Mouse (Mus musculus) liver, embryonic 16.5 days (tissue): ENCODE data around the gene Usp9x. TPM values are rescaled to one million over a fixed set of nuclear protein-coding genes. Genes with fewer than 3 reads are reported as not detected.

Source experiments
- ATAC-seq: fragments of 200-750 bp; cut with Nextera tagmentation; 2 replicates; pipeline ENCODE4 v1.8.0; 2017; ENCODE audit warnings: low read depth, mild to moderate bottlenecking, moderate number of reproducible peaks, moderate library complexity
- H3K27ac ChIP-seq: fragments of 300-500 bp; sonication (generic); 2 replicates; pipeline ENCODE4 v1.5.1; 2014; ENCODE audit warnings: mild to moderate bottlenecking, low read length
- H3K27me3 ChIP-seq: fragments of 300-500 bp; sonication (generic); 2 replicates; pipeline ENCODE4 v1.6.1; 2014; ENCODE audit warnings: low read depth, low read length, mixed read lengths; ENCODE audit not compliant: control insufficient read depth, insufficient read depth
- H3K36me3 ChIP-seq: fragments of 300-500 bp; sonication (generic); 2 replicates; pipeline ENCODE4 v1.6.1; 2014; ENCODE audit warnings: mild to moderate bottlenecking; ENCODE audit not compliant: control insufficient read depth, insufficient read depth
- H3K4me1 ChIP-seq: fragments of 300-500 bp; sonication (generic); 2 replicates; pipeline ENCODE4 v1.6.1; 2014; ENCODE audit warnings: low read depth, low read length, mixed read lengths; ENCODE audit not compliant: control insufficient read depth
- H3K4me2 ChIP-seq: fragments of 300-500 bp; sonication (generic); 2 replicates; pipeline ENCODE4 v1.6.1; 2014; ENCODE audit warnings: low read depth, low read length, mixed read lengths
- H3K4me3 ChIP-seq: fragments of 300-500 bp; sonication (generic); 2 replicates; pipeline ENCODE4 v1.5.1; 2014; ENCODE audit warnings: low read depth, mild to moderate bottlenecking, low read length
- H3K9ac ChIP-seq: fragments of 300-500 bp; sonication (generic); 2 replicates; pipeline ENCODE4 v1.6.1; 2014; ENCODE audit warnings: low read depth, low read length
- H3K9me3 ChIP-seq: fragments of 300-500 bp; sonication (generic); replicated peaks from 2 replicates; pipeline ENCODE4 v1.6.1; 2016; ENCODE audit warnings: low read length; ENCODE audit not compliant: control insufficient read depth
- WGBS: fragments of 180-500 bp; shearing (Covaris S2); extraction: QIAGEN DNeasy Blood & Tissue Kit; methylation state at CpG from one replicate; pipeline ENCODE4 v1.1.7; 2014; ENCODE audit not compliant: insufficient replicate concordance; 5-methylcytosine and 5-hydroxymethylcytosine counted together
- polyA plus RNA-seq: library from polyadenylated mRNA; unstranded; fragments of >200 nt; fragmentation: Nextera tagmentation; extraction: Ambion mirVana; gene quantifications from 2 replicates; pipeline ENCODE4 v1.2.1, GENCODE M21; 2015

Gene Usp9x
- polyA plus RNA-seq, 1 experiment from 2014 or later: 11.9 TPM

GRCm38 (mm10) chrX:13041630-13042129, 29.6 kb upstream of the Usp9x start:
- ATAC-seq: peak; percentile 99
- peak overlapping the region; percentile 54 for H3K9ac ChIP-seq
- no peaks in the 10 kb centered on the region for H3K27me3 ChIP-seq
- H3K27ac ChIP-seq: peak overlapping the region; percentile 92
- H3K4me1 ChIP-seq: no peaks in the 10 kb centered on the region
- no peaks in the 10 kb centered on the region for H3K9me3 ChIP-seq
- H3K36me3 ChIP-seq: no peaks in the 10 kb centered on the region
- H3K4me3 ChIP-seq: peak overlapping the region; percentile 60
- peak overlapping the region; percentile 54 for H3K4me2 ChIP-seq
- 8% methylated on average over 33 of the region's 35 CpGs for WGBS

- Histone ChIP-seq H3K9me3 (no peaks in the 10 kb centered on the region), H3K27ac (no peak overlapping the region), H3K9ac (no peak overlapping the region), H3K4me3 (no peak overlapping the region), H3K4me2 (no peak overlapping the region), H3K27me3 (no peaks in the 10 kb centered on the region), H3K36me3 (no peaks in the 10 kb centered on the region), H3K4me1 (no peaks in the 10 kb centered on the region)
- ATAC-seq: no peak
- WGBS: 63% methylated on average over 2 of the region's 2 CpGs
Measured at GRCm38 (mm10) chrX:13043780-13044179, 27.5 kb upstream of the Usp9x start.

- no peak for ATAC-seq
- no peaks in the 10 kb centered on the region for H3K27me3 ChIP-seq
- no peaks in the 10 kb centered on the region for H3K36me3 ChIP-seq
- H3K9ac ChIP-seq: no peak overlapping the region
- H3K4me1 ChIP-seq: no peaks in the 10 kb centered on the region
- H3K4me3 ChIP-seq: no peak overlapping the region
- H3K4me2 ChIP-seq: no peak overlapping the region
- no peak overlapping the region for H3K27ac ChIP-seq
- H3K9me3 ChIP-seq: no peaks in the 10 kb centered on the region
- 69% methylated on average over 5 of the region's 5 CpGs for WGBS
Measured at GRCm38 (mm10) chrX:13044666-13045065, 26.6 kb upstream of the Usp9x start.

- Histone ChIP-seq H3K9me3 (no peaks in the 10 kb centered on the region), H3K4me1 (no peaks in the 10 kb centered on the region), H3K27ac (no peak overlapping the region), H3K36me3 (no peaks in the 10 kb centered on the region), H3K27me3 (no peaks in the 10 kb centered on the region), H3K9ac (no peak overlapping the region), H3K4me2 (no peak overlapping the region), H3K4me3 (no peak overlapping the region)
- ATAC-seq: no peak
- WGBS: 57% methylated on average over 6 of the region's 6 CpGs
Measured at GRCm38 (mm10) chrX:13046893-13047435, 24.3 kb upstream of the Usp9x start.

GRCm38 (mm10) chrX:13047631-13048345, 23.5 kb upstream of the Usp9x start:
- Histone ChIP-seq H3K36me3 (no peaks in the 10 kb centered on the region), H3K27me3 (no peaks in the 10 kb centered on the region), H3K9ac (no peak overlapping the region), H3K4me3 (no peak overlapping the region), H3K9me3 (no peaks in the 10 kb centered on the region), H3K4me2 (peak overlapping the region; percentile 27; the same call in 1 of the 2 replicates), H3K27ac (no peak overlapping the region), H3K4me1 (no peaks in the 10 kb centered on the region; the same call in 1 of the 2 replicates)
- no peak for ATAC-seq
- 30% methylated on average over 14 of the region's 14 CpGs for WGBS

GRCm38 (mm10) chrX:13054612-13055011, 16.7 kb upstream of the Usp9x start:
- Histone ChIP-seq H3K27me3 (no peaks in the 10 kb centered on the region), H3K36me3 (no peaks in the 10 kb centered on the region), H3K4me3 (no peak overlapping the region), H3K9me3 (no peaks in the 10 kb centered on the region), H3K9ac (no peak overlapping the region), H3K27ac (peak overlapping the region; percentile 75), H3K4me2 (peak overlapping the region; percentile 26; the same call in 1 of the 2 replicates), H3K4me1 (peaks cover 15% of the 10 kb centered on the region)
- 19% methylated on average over 1 of the region's 1 CpGs for WGBS
- peak; percentile 100 for ATAC-seq

GRCm38 (mm10) chrX:13061961-13062360, 9.3 kb upstream of the Usp9x start:
- WGBS: 39% methylated on average over 3 of the region's 3 CpGs
- Histone ChIP-seq H3K4me2 (no peak overlapping the region), H3K9me3 (no peaks in the 10 kb centered on the region), H3K36me3 (no peaks in the 10 kb centered on the region), H3K4me3 (no peak overlapping the region), H3K4me1 (peaks cover 4% of the 10 kb centered on the region), H3K27ac (no peak overlapping the region), H3K9ac (no peak overlapping the region), H3K27me3 (no peaks in the 10 kb centered on the region)
- 0 out of 2 replicates have a peak, but pooled peaks have one; percentile 5 for ATAC-seq

GRCm38 (mm10) chrX:13064273-13064925, 6.9 kb upstream of the Usp9x start:
- no peaks in the 10 kb centered on the region for H3K27me3 ChIP-seq
- WGBS: 54% methylated on average over 7 of the region's 9 CpGs

GRCm38 (mm10) chrX:13070206-13070572, 1.1 kb upstream of the Usp9x start:
- H3K9ac ChIP-seq: peak overlapping the region; percentile 77; the same call in 1 of the 2 replicates
- no peaks in the 10 kb centered on the region for H3K9me3 ChIP-seq
- peak overlapping the region; percentile 94 for H3K27ac ChIP-seq
- no peaks in the 10 kb centered on the region for H3K4me1 ChIP-seq
- no peaks in the 10 kb centered on the region for H3K27me3 ChIP-seq
- H3K4me2 ChIP-seq: peak overlapping the region; percentile 77
- no peaks in the 10 kb centered on the region for H3K36me3 ChIP-seq
- no peak for ATAC-seq
- 24% methylated on average over 8 of the region's 8 CpGs for WGBS
- peak overlapping the region; percentile 79 for H3K4me3 ChIP-seq

More at GRCm38 (mm10) chrX:13064273-13064925, 6.9 kb upstream of the Usp9x start:
- Histone ChIP-seq H3K4me2 (no peak overlapping the region), H3K27ac (no peak overlapping the region), H3K9me3 (no peaks in the 10 kb centered on the region), H3K4me3 (no peak overlapping the region), H3K4me1 (peaks cover 4% of the 10 kb centered on the region), H3K9ac (no peak overlapping the region), H3K36me3 (no peaks in the 10 kb centered on the region)
- ATAC-seq: no peak
